Mouse (Mus musculus): ENCODE measurements around the gene Gm28729. TPM values are rescaled to one million over a fixed set of nuclear protein-coding genes. Genes with fewer than 3 reads are reported as not detected.

The Gm28729 gene
- not detected in 2 replicates for polyA plus RNA-seq (2014; fragmentation: Nextera tagmentation; extraction: Ambion mirVana)

DNA sequence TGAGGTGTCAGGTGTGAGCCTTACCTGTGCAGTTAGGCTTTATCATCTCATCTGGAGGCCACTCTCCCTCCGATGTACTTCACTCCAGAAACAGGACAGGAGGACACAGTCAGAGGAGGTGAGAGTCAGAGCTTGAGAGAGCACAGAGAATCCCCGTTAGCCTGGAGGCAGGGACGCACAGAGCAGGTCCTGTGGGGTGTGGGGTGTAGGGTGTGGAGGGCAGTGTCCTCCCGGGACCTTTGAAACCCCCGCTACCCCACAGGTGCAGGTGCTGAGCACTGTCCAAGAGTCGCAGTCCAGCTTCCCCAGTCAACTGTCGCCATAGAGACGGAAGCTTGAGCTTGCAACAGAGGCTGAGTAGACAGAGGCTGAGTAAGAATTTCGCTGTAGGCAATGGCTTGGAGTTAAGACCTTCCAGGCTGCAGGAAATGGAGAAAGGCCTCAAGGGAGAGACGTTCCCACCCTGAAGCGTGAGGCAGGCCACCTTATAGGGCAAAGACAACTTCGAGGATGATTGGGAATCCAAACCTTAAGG, at the start of gene Gm28729:
TSS of gene Gm28729 (minus strand) at position 293 of the 535 bp plus-strand sequence.
- ATAC-seq (ENCODE audit: insufficient read depth), result no peak
- WGBS, result 43% methylated on average over 12 of the region's 12 CpGs

DNA sequence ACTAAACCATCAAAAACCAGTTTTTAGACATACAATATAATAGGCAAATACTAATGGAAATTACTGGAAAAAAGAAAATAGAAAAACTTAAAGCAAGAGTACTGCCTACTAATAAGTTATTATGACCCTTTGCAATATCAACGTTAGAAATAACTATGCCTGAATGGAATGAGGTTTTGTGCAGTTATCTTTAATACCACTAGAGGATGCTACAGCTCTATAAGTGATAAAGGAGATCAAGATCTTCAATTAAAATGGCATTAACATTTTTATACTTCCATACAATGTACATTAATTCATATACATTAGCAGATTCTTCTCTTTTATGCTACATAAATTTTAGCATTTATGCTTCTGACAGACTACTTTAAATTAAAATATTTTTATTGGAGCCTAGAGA, 48.2 kb upstream of the Gm28729 start:
- no peak overlapping the region for H3K27ac ChIP-seq (ENCODE audit: low read depth)
- peak; percentile 80 for DNase-seq
- WGBS, result 18% methylated on average over 1 of the region's 1 CpGs
- no peak overlapping the region for H3K4me3 ChIP-seq (ENCODE audit: low read depth, low read length)
- H3K27me3 ChIP-seq (ENCODE audit: insufficient read depth, low read length), result no peaks in the 10 kb centered on the region
- peak; percentile 89 for TF ChIP-seq CTCF (IDR thresholded peaks at IDR 0.05; ENCODE audit: low read depth)
- peaks cover 40% of the 10 kb centered on the region for H3K36me3 ChIP-seq (ENCODE audit: insufficient read depth)
- H3K9ac ChIP-seq, result no peak overlapping the region
- H3K9me3 ChIP-seq (ENCODE audit: low read depth, low read length), result no peaks in the 10 kb centered on the region
- no peaks in the 10 kb centered on the region for H3K4me1 ChIP-seq (ENCODE audit: insufficient read depth)
- H3K4me2 ChIP-seq, result no peak overlapping the region
- ATAC-seq (ENCODE audit: insufficient read depth), result no peak

More for the DNA sequence above, at the start of gene Gm28729:
- H3K36me3 ChIP-seq (ENCODE audit: insufficient read depth), result no peaks in the 10 kb centered on the region
- H3K4me3 ChIP-seq (ENCODE audit: low read depth, low read length), result no peak within 1 kb of the TSS
- no peak within 1 kb of the TSS for H3K9ac ChIP-seq
- no peaks in the 10 kb centered on the region for H3K9me3 ChIP-seq (ENCODE audit: low read depth, low read length)
- H3K4me1 ChIP-seq (ENCODE audit: insufficient read depth), result no peaks in the 10 kb centered on the region
- no peak for DNase-seq
- H3K4me2 ChIP-seq, result no peak within 1 kb of the TSS
- no peak for TF ChIP-seq CTCF (IDR thresholded peaks at IDR 0.05; ENCODE audit: low read depth)
- no peak within 1 kb of the TSS for H3K27ac ChIP-seq (ENCODE audit: low read depth)
- no peaks in the 10 kb centered on the region for H3K27me3 ChIP-seq (ENCODE audit: insufficient read depth, low read length)

DNA sequence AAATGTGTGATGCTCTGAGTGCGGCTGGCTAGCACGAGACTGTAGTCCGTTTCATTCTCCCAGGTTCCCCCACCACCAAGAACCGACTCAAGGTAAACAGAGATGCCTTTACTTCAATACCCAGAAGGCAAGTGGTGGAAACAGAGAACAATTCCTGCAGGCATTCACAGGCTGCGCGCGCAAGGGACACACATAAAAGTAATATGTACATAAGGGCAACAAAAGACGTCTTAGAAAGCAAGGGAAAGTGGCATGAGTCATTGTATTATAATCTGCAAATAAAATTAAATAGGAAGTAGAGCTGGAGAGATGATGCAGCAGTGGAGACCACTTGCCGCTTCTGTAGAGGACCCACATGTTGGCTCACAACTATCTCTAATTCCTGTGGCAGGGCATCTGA, 47.7 kb upstream of the Gm28729 start:
- Histone ChIP-seq H3K27ac (ENCODE audit: low read depth) (no peak overlapping the region), H3K4me1 (ENCODE audit: insufficient read depth) (no peaks in the 10 kb centered on the region), H3K36me3 (ENCODE audit: insufficient read depth) (peaks cover 40% of the 10 kb centered on the region), H3K9ac (no peak overlapping the region), H3K27me3 (ENCODE audit: insufficient read depth, low read length) (no peaks in the 10 kb centered on the region), H3K9me3 (ENCODE audit: low read depth, low read length) (no peaks in the 10 kb centered on the region), H3K4me3 (ENCODE audit: low read depth, low read length) (no peak overlapping the region), H3K4me2 (no peak overlapping the region)
- ATAC-seq (ENCODE audit: insufficient read depth) (no peak), DNase-seq (no peak)
- TF ChIP-seq CTCF (IDR thresholded peaks at IDR 0.05; ENCODE audit: low read depth), result no peak
- 77% methylated on average over 9 of the region's 9 CpGs for WGBS

- H3K4me2 ChIP-seq, result no peak overlapping the region
- no peaks in the 10 kb centered on the region for H3K27me3 ChIP-seq (ENCODE audit: insufficient read depth, low read length)
- H3K9me3 ChIP-seq (ENCODE audit: low read depth, low read length), result no peaks in the 10 kb centered on the region
- no peak overlapping the region for H3K9ac ChIP-seq
- DNase-seq (no peak), ATAC-seq (ENCODE audit: insufficient read depth) (no peak)
- no peaks in the 10 kb centered on the region for H3K4me1 ChIP-seq (ENCODE audit: insufficient read depth)
- H3K36me3 ChIP-seq (ENCODE audit: insufficient read depth), result peaks cover 52% of the 10 kb centered on the region
- H3K27ac ChIP-seq (ENCODE audit: low read depth), result no peak overlapping the region
- no peak overlapping the region for H3K4me3 ChIP-seq (ENCODE audit: low read depth, low read length)
- TF ChIP-seq CTCF (IDR thresholded peaks at IDR 0.05; ENCODE audit: low read depth), result no peak
- WGBS, result 73% methylated on average over 8 of the region's 8 CpGs
Observed at GRCm38 (mm10) chr9:96566470-96566996, 41.5 kb upstream of the Gm28729 start.

DNA sequence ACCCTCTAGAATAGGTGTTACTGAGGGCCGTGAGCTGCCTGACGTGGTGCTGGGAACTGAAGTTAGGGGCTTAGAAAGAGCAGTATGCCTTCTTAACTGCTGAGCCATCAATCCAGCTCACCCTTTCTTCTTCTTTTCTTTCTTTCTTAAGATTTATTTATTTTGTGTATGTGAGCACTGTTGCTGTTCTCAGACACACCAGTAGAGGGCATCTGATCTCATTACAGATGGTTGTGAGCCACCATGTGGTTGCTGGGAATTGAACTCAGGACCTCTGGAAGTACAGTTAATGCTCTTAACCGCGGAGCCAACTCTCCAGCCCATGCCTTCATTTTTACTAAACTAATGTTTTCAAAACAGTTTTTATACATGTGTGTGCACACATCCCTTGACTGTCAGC, 38.4 kb upstream of the Gm28729 start:
- TF ChIP-seq CTCF (IDR thresholded peaks at IDR 0.05; ENCODE audit: low read depth), result peak; percentile 28
- H3K27me3 ChIP-seq (ENCODE audit: insufficient read depth, low read length), result no peaks in the 10 kb centered on the region

DNA sequence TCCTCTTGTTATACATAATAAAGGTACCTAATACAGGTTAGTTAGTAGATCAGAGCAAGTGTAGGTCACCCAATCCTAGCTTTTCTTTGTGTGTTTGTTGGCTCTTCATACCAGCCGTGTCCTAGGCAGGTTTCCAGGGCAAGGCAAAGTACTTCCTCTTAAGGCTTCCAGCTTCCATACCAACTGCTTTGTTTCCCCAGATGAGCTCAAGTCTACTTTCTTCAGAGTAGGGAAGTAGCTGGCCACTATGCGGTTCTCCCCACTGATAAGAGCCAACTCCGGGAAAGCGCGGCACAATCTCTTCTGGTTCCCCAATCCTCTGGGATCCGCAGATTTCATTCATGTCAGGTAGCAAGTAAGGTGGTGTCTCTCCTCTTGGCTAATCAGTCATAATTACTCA, 34.1 kb upstream of the Gm28729 start:
- H3K9ac ChIP-seq, result no peak overlapping the region
- WGBS, result 91% methylated on average over 6 of the region's 6 CpGs

More for the DNA sequence above, 38.4 kb upstream of the Gm28729 start:
- Histone ChIP-seq H3K27ac (ENCODE audit: low read depth) (no peak overlapping the region), H3K36me3 (ENCODE audit: insufficient read depth) (peaks cover 52% of the 10 kb centered on the region), H3K9me3 (ENCODE audit: low read depth, low read length) (no peaks in the 10 kb centered on the region), H3K9ac (no peak overlapping the region), H3K4me2 (no peak overlapping the region), H3K4me3 (ENCODE audit: low read depth, low read length) (no peak overlapping the region), H3K4me1 (ENCODE audit: insufficient read depth) (no peaks in the 10 kb centered on the region)
- ATAC-seq (ENCODE audit: insufficient read depth) (no peak), DNase-seq (no peak)
- WGBS, result 93% methylated on average over 4 of the region's 4 CpGs

DNA sequence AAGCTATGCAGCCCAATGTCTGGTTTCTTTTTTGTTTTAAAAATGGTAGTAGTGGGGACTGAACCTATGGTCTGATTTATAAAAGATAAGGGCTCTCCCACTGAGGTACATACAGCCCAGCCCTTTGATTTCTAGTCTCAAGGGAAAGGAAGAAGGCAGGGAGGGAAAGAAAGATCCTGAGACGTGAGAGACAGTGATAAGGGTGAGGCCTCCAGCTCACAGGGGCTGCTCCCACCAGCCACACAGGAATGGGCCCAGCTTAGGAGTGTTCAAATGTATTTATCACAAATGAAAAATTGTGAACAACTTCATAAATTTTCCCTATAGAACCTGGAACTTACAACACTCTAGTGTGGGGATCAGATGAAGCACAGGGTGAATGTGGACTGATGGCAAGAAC, 33.5 kb upstream of the Gm28729 start:
- Histone ChIP-seq H3K4me1 (ENCODE audit: insufficient read depth) (no peaks in the 10 kb centered on the region), H3K4me2 (no peak overlapping the region), H3K27me3 (ENCODE audit: insufficient read depth, low read length) (no peaks in the 10 kb centered on the region), H3K36me3 (ENCODE audit: insufficient read depth) (peaks cover 39% of the 10 kb centered on the region), H3K9ac (no peak overlapping the region), H3K27ac (ENCODE audit: low read depth) (no peak overlapping the region), H3K4me3 (ENCODE audit: low read depth, low read length) (no peak overlapping the region), H3K9me3 (ENCODE audit: low read depth, low read length) (no peaks in the 10 kb centered on the region)
- DNase-seq (no peak), ATAC-seq (ENCODE audit: insufficient read depth) (no peak)
- 81% methylated on average over 1 of the region's 1 CpGs for WGBS
- no peak for TF ChIP-seq CTCF (IDR thresholded peaks at IDR 0.05; ENCODE audit: low read depth)

More for the DNA sequence above, 34.1 kb upstream of the Gm28729 start:
- H3K36me3 ChIP-seq (ENCODE audit: insufficient read depth), result peaks cover 45% of the 10 kb centered on the region
- no peaks in the 10 kb centered on the region for H3K4me1 ChIP-seq (ENCODE audit: insufficient read depth)
- H3K9me3 ChIP-seq (ENCODE audit: low read depth, low read length), result no peaks in the 10 kb centered on the region
- DNase-seq (no peak), ATAC-seq (ENCODE audit: insufficient read depth) (no peak)
- no peak overlapping the region for H3K4me3 ChIP-seq (ENCODE audit: low read depth, low read length)
- no peak overlapping the region for H3K4me2 ChIP-seq
- TF ChIP-seq CTCF (IDR thresholded peaks at IDR 0.05; ENCODE audit: low read depth), result no peak
- no peak overlapping the region for H3K27ac ChIP-seq (ENCODE audit: low read depth)
- no peaks in the 10 kb centered on the region for H3K27me3 ChIP-seq (ENCODE audit: insufficient read depth, low read length)

Data from lung, embryonic 14.5 days (tissue).